Mouse (Mus musculus) bone marrow macrophage, adult 2 months (primary cell): ENCODE results near the gene Rab10.

ENCODE experiments used
- CTCF ChIP-seq: IDR thresholded peaks from 2 replicates; pipeline ENCODE4 v1.5.1; 2012; ENCODE audit warnings: low read depth, mild to moderate bottlenecking, low read length, moderate library complexity
- POLR2A ChIP-seq: IDR thresholded peaks from 2 replicates; pipeline ENCODE4 v1.6.1; 2012; ENCODE audit warnings: mild to moderate bottlenecking, low read depth, low read length, borderline replicate concordance

- TF ChIP-seq POLR2A (no peak), CTCF (no peak)
Measured at GRCm38 (mm10) chr12:3282954-3283353, 26.8 kb downstream of the Rab10 start.
